8 mouse cellular contexts compared by ENCODE assay signal in the genomic region with DNA sequence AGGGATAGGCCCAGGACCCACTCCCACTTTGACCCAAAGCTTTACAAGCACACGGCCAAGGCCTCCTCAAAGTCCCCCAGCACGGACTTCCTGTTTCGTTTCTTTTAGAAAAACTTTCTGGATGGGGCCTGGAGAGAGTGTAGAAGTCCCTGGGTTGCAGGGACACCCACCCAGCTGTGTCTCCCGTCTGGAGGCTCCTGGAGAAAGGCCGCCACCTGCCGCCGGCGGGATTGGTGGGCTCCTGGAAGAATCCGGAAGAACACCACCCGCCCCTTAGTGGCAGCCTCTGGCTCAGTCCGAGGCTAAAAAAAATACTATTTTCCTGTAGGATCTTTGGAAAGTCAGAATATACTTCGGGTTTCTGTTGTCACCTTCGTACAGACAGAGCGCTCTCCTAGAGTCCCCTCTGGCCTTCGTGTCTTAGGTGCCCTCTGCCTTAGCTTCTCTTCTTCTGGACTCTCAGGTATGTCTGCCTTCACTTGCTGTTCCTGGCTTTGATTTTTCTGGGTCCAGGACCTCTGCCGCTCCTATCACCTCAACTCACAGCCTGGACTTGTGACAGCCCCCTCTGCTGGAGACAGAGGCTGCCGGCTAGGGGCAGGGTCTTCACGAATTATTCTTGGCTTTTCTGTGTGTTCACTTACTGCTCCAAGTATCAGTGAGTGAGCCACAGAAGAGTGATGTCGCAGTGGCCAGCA. TPM values are rescaled to one million over a fixed set of nuclear protein-coding genes. Genes with fewer than 3 reads are reported as not detected.
A peak's percentile ranks its signal among the peaks of the same experiment; 100 is the strongest.
DNase-seq lines count a peak whose midpoint lies in the region; ATAC-seq and TF ChIP-seq lines count a peak whose summit lies in the region.

No protein-coding gene starts in this region.

- no peak for TF ChIP-seq CTCF in testis, adult 2 months (IDR thresholded peaks at IDR 0.05; ENCODE audit: control insufficient read depth, insufficient read depth, insufficient replicate concordance, low read depth, low read length)
- peak; percentile 30; the same call in 1 of the 2 replicates for TF ChIP-seq CTCF in liver, adult 2 months (IDR thresholded peaks at IDR 0.05; ENCODE audit: low read depth, low read length)

- H3K9me3 ChIP-seq in embryonic facial prominence, embryonic 13.5 days, result no peaks in the 10 kb centered on the region
- H3K9me3 ChIP-seq in hindbrain, embryonic 10.5 days, result no peaks in the 10 kb centered on the region

- DNase-seq in testis, postnatal 14 days (ENCODE audit: low spot score), result no peak
- peak; percentile 62 for DNase-seq in hindbrain, embryonic 10.5 days (ENCODE audit: low spot score)
- DNase-seq in liver, adult 2 months (ENCODE audit: extremely low read depth, low read depth, low spot score), result no peak
- peak; percentile 59 for DNase-seq in neural tube, embryonic 10.5 days (ENCODE audit: extremely low spot score, low spot score)
- no peak for DNase-seq in layer of hippocampus, postnatal 14 days (ENCODE audit: low spot score in 2 of 2)
- DNase-seq in urinary bladder, adult 18-20 months (ENCODE audit: low spot score in 2 of 2), result no peak

- peak overlapping the region; percentile 20; the same call in 1 of the 2 replicates for H3K27ac ChIP-seq in testis, adult 2 months (ENCODE audit: control insufficient read depth, insufficient read depth, low read depth, low read length)
- H3K27ac ChIP-seq in embryonic facial prominence, embryonic 13.5 days, result peak overlapping the region; percentile 48
- peak overlapping the region; percentile 97 for H3K27ac ChIP-seq in hindbrain, embryonic 10.5 days
- H3K27ac ChIP-seq in liver, adult 2 months (replicated peaks; ENCODE audit: insufficient read depth, low read depth, low read length), result peak overlapping the region; percentile 8; the same call in 1 of the 2 replicates

- no peaks in the 10 kb centered on the region for H3K36me3 ChIP-seq in testis, adult 2 months (ENCODE audit: control insufficient read depth, insufficient read depth, low read length)
- H3K36me3 ChIP-seq in embryonic facial prominence, embryonic 13.5 days, result no peaks in the 10 kb centered on the region
- H3K36me3 ChIP-seq in hindbrain, embryonic 10.5 days, result peaks cover 31% of the 10 kb centered on the region
- H3K36me3 ChIP-seq in liver, adult 2 months (ENCODE audit: control insufficient read depth, insufficient read depth, low read length), result no peaks in the 10 kb centered on the region

- peak overlapping the region; percentile 99 for H3K4me2 ChIP-seq in embryonic facial prominence, embryonic 13.5 days

- ATAC-seq in embryonic facial prominence, embryonic 13.5 days (ENCODE audit: insufficient number of reproducible peaks, insufficient read depth, low FRiP score, low TSS enrichment, low read depth), result no peak

- WGBS in embryonic facial prominence, embryonic 13.5 days, result 6% methylated on average over 19 of the region's 19 CpGs
- 8% methylated on average over 19 of the region's 19 CpGs for WGBS in hindbrain, embryonic 10.5 days
- WGBS in liver, adult 2 months, result 13% methylated on average over 19 of the region's 19 CpGs

- peak overlapping the region; percentile 84 for H3K9ac ChIP-seq in embryonic facial prominence, embryonic 13.5 days
- H3K9ac ChIP-seq in liver, adult 2 months (ENCODE audit: low read depth, low read length), result peak overlapping the region; percentile 95

- peaks cover 36% of the 10 kb centered on the region for H3K4me1 ChIP-seq in testis, adult 2 months (ENCODE audit: control insufficient read depth, insufficient read depth, low read length)
- H3K4me1 ChIP-seq in embryonic facial prominence, embryonic 13.5 days, result peaks cover 40% of the 10 kb centered on the region
- H3K4me1 ChIP-seq in hindbrain, embryonic 10.5 days (replicated peaks), result peaks cover 71% of the 10 kb centered on the region
- H3K4me1 ChIP-seq in liver, adult 2 months (ENCODE audit: control insufficient read depth, insufficient read depth, low read length), result no peaks in the 10 kb centered on the region

- H3K4me3 ChIP-seq in testis, adult 2 months (ENCODE audit: control insufficient read depth, low read depth, low read length), result peak overlapping the region; percentile 86
- H3K4me3 ChIP-seq in embryonic facial prominence, embryonic 13.5 days, result peak overlapping the region; percentile 79
- peak overlapping the region; percentile 92 for H3K4me3 ChIP-seq in hindbrain, embryonic 10.5 days
- peak overlapping the region; percentile 92 for H3K4me3 ChIP-seq in liver, adult 2 months (ENCODE audit: insufficient read depth, low read depth, low read length)

- no peaks in the 10 kb centered on the region for H3K27me3 ChIP-seq in testis, adult 2 months (ENCODE audit: control insufficient read depth, insufficient read depth, low read length)
- H3K27me3 ChIP-seq in embryonic facial prominence, embryonic 13.5 days, result peaks cover 29% of the 10 kb centered on the region
- H3K27me3 ChIP-seq in hindbrain, embryonic 10.5 days (ENCODE audit: insufficient read depth, poor library complexity, severe bottlenecking), result peaks cover 34% of the 10 kb centered on the region
- H3K27me3 ChIP-seq in liver, adult 2 months (ENCODE audit: control insufficient read depth, insufficient read depth, low read length), result peaks cover 5% of the 10 kb centered on the region

- TF ChIP-seq POLR2A in testis, adult 2 months (IDR thresholded peaks at IDR 0.05; ENCODE audit: control insufficient read depth, low read depth, low read length), result no peak
- no peak for TF ChIP-seq POLR2A in liver, adult 2 months (IDR thresholded peaks at IDR 0.05; ENCODE audit: extremely low read depth, insufficient read depth, low read length)

- H3K79me2 ChIP-seq in liver, adult 2 months (ENCODE audit: control insufficient read depth, insufficient read depth, low read length), result no peaks in the 10 kb centered on the region

RNA-seq across cellular contexts. Expression of gene Trp53i11, which starts 1.6 kb away (rescaled TPM):
- polyA plus RNA-seq in testis, adult 2 months (2012; rRNA removed), result 51.6 and 54.3 TPM in 2 replicates
- 26.7 and 27.0 TPM in 2 replicates for polyA plus RNA-seq in embryonic facial prominence, embryonic 13.5 days (2015; fragmentation: Nextera tagmentation; extraction: Ambion mirVana)
- polyA plus RNA-seq in hindbrain, embryonic 10.5 days (2016; fragmentation: Nextera tagmentation; extraction: Ambion mirVana), result 202 and 281 TPM in 2 replicates
- 1.9 and 5.0 TPM in 2 replicates for total RNA-seq in liver, adult 2 months (2014; rRNA removed)
- polyA plus RNA-seq in liver, adult 2 months (2012; rRNA removed), result 7.1 and 9.1 TPM in 2 replicates
- total RNA-seq in layer of hippocampus, postnatal 14 days (2021), result 10 to 100 TPM; 49.2 to 53.7 TPM

Comparison
In these comparisons a context has a peak if more than half of its experiments do, and no peak if none do; other contexts are left out.
1. H3K27ac ChIP-seq: peak in every context shown above with its lines; median percentile 97 in hindbrain, embryonic 10.5 days; 48 in embryonic facial prominence, embryonic 13.5 days; 20 in testis, adult 2 months; 8 in liver, adult 2 months.
2. DNase-seq: peak in hindbrain, embryonic 10.5 days (single experiment) and neural tube, embryonic 10.5 days (single experiment); none in testis, postnatal 14 days (single experiment), liver, adult 2 months (single experiment), layer of hippocampus, postnatal 14 days (0 of 2) and urinary bladder, adult 18-20 months (0 of 2).
3. Peak in every context shown above with its lines, with median percentiles within 50 percentile points of each other: H3K4me3 ChIP-seq.